Mouse (Mus musculus) CH12.LX (cell line): ENCODE data around the gene Epha5.

ENCODE experiments used
- EP300 ChIP-seq: IDR thresholded peaks from 2 replicates; pipeline ENCODE4 v1.6.1; 2011; ENCODE audit warnings: low read length, improper control_type of control experiment
- MAX ChIP-seq: IDR thresholded peaks from 2 replicates; pipeline ENCODE4 v1.6.1; 2011; ENCODE audit warnings: low read length, improper control_type of control experiment
- MAZ ChIP-seq: IDR thresholded peaks from 2 replicates; pipeline ENCODE4 v1.6.1; 2012; ENCODE audit warnings: low read depth, mild to moderate bottlenecking, inconsistent platforms, low read length, improper control_type of control experiment, moderate library complexity
- PAX5 ChIP-seq: IDR thresholded peaks from 2 replicates; pipeline ENCODE4 v1.6.1; 2012; ENCODE audit warnings: low read length, inconsistent platforms, mixed read lengths
- POLR2A ChIP-seq: IDR thresholded peaks from 2 replicates; pipeline ENCODE4 v1.6.1; 2011; ENCODE audit warnings: low read depth, mild to moderate bottlenecking, improper control_type of control experiment, low read length
- POLR2AphosphoS2 ChIP-seq: IDR thresholded peaks from 2 replicates; pipeline ENCODE4 v1.6.1; 2011; ENCODE audit warnings: low read depth, low read length, improper control_type of control experiment
- RAD21 ChIP-seq: IDR thresholded peaks from 2 replicates; pipeline ENCODE4 v1.6.1; 2011; ENCODE audit warnings: low read depth, mild to moderate bottlenecking, low read length, improper control_type of control experiment, moderate library complexity
- UBTF ChIP-seq: IDR thresholded peaks from 2 replicates; pipeline ENCODE4 v1.6.1; 2012; ENCODE audit warnings: low read depth, mild to moderate bottlenecking, inconsistent platforms, low read length, improper control_type of control experiment, moderate library complexity

DNA sequence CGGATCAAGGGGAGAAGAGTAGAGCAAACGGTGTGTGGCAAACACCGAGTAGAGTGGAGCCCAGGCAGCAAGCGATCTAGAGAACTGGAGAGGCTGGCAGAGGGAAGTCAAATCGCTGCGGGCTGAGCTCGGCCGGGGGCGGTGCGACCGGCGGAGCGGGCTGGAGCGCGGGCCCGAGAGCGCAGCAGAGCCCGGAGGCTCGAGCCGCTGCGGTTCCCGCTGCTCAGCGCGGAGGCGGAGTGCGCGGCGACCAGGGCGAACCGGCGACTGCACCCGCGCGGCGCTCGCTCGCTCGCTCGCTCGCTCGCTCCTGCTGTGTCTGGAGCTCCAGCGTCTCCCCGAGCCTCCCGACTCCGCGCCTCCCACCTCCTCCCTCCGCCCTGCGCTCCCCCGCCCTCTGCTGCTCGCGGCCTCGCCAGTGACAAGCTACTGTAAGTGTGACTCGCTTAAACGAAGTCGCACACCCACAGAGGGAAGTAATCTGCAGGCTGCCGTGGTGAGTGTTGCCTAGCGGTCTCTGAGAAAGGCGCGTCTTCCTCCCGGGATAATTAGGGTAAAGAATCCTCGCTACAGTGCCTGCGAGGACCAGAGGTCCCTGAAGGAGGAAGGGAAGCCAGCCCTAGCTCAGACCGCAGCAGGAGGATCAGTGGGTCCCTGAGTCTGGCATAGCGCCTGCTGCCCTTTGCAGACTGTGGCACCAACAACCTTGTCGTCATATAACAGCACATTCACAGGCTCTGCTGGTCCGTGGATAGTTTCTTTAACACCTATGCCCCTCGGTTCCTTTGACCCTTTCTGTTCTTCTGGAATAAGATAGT, at the start of gene Epha5:
- TF ChIP-seq MAZ (no peak), POLR2AphosphoS2 (no peak), POLR2A (no peak), PAX5 (no peak), RAD21 (no peak), EP300 (no peak), MAX (no peak), UBTF (no peak)
